Comparison of ENCODE assay signal across 17 mouse cellular contexts in the genomic region with DNA sequence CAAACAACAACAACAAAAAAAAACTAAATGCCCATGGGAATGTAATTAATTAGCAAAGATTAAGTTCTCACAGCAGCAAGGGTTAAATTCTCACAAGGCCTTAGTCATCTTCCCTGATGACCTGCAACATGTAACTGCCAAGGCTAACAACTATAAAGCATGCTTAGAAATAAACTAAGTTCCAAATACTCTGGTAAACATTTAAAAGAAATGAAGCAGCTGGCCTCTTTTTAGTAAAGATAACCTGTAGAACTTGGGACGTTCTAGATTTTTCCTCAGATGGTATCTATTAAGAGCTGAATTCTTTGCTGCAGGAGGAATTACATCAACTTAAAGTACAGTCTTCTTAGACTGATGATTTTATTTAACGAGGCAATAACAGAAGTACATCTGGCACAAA.
DNase-seq lines count a peak whose midpoint lies in the region; ATAC-seq and TF ChIP-seq lines count a peak whose summit lies in the region.
"Had no signal": no experiment of that assay in that cellular context is flagged by ENCODE, and none has a peak within 500 bp of the region (broad histone marks: within the 10 kb centered on the region; RNA-seq: fewer than 3 reads in every experiment).

No protein-coding gene starts in this region.

- H3K4me2 ChIP-seq in lung, embryonic 14.5 days = peak overlapping the region; percentile 21; the same call in 1 of the 2 replicates
- H3K4me2 ChIP-seq in hindbrain, postnatal 0 days (ENCODE audit: low read depth, low read length) = no peak overlapping the region
- H3K4me2 ChIP-seq: forebrain, embryonic 12.5 days; hindbrain, embryonic 12.5 days had no signal

- no peak for DNase-seq in heart, adult 2 months
- DNase-seq in heart, postnatal 14 days = no peak
- peak; percentile 50 for DNase-seq in lung, embryonic 14.5 days
- DNase-seq in lung, postnatal 4 days = no peak
- DNase-seq in 416B (ENCODE audit: low read depth) = peak; percentile 12
- DNase-seq in hindbrain, postnatal 0 days (ENCODE audit: low spot score) = no peak
- DNase-seq: adrenal gland, adult 8-10 months; adrenal gland, postnatal 36 days; cerebellum, adult 2 months; cerebellum, postnatal 10 days; gastrocnemius, postnatal 14 days; heart, postnatal 4 days had no signal

- H3K27ac ChIP-seq in heart, adult 2 months = peak overlapping the region; percentile 87
- peak overlapping the region; percentile 62; the same call in 1 of the 2 replicates for H3K27ac ChIP-seq in lung, embryonic 14.5 days (ENCODE audit: low read depth)
- no peak overlapping the region for H3K27ac ChIP-seq in hindbrain, postnatal 0 days
- H3K27ac ChIP-seq: forebrain, embryonic 12.5 days; hindbrain, embryonic 12.5 days had no signal

- no peak for ATAC-seq in lung, embryonic 14.5 days (ENCODE audit: insufficient read depth)
- peak; percentile 1 for ATAC-seq in inflammation-experienced regulatory T-cells, adult 6 months
- ATAC-seq in hindbrain, postnatal 0 days = no peak
- ATAC-seq: intestine, embryonic 16.5 days had no signal

- no peaks in the 10 kb centered on the region for H3K79me2 ChIP-seq in heart, adult 2 months (replicated peaks; ENCODE audit: control insufficient read depth, insufficient read depth, low read length)

- no peak for TF ChIP-seq CTCF in heart, adult 2 months (IDR thresholded peaks at IDR 0.05)
- no peak for TF ChIP-seq CTCF in lung, embryonic 14.5 days (IDR thresholded peaks at IDR 0.05; ENCODE audit: low read depth)
- no peak for TF ChIP-seq CTCF in hindbrain, postnatal 0 days (IDR thresholded peaks at IDR 0.05; ENCODE audit: low read depth)

- TF ChIP-seq POLR2A in heart, adult 2 months (IDR thresholded peaks at IDR 0.05; ENCODE audit: insufficient read depth, low read depth, low read length) = no peak

- peaks cover 2% of the 10 kb centered on the region; the same call in 1 of the 2 replicates for H3K4me1 ChIP-seq in heart, adult 2 months (ENCODE audit: control insufficient read depth, insufficient read depth, low read length)
- peaks cover 8% of the 10 kb centered on the region; the same call in 1 of the 2 replicates for H3K4me1 ChIP-seq in lung, embryonic 14.5 days (ENCODE audit: insufficient read depth)
- H3K4me1 ChIP-seq in hindbrain, postnatal 0 days (ENCODE audit: insufficient read depth, low read length) = no peaks in the 10 kb centered on the region
- H3K4me1 ChIP-seq: forebrain, embryonic 12.5 days; hindbrain, embryonic 12.5 days had no signal

- intact Hi-C loops in heart, adult 2 months (cut with DNase I) = loop anchor here (1.0 to 5.0 kb wide), 5 partner anchors 48 to 507 kb away; partner anchors contain the start of gene Acvr2a
- intact Hi-C loops in heart, postnatal 14 days (cut with DNase I) = loop anchor here (5.0 kb wide), 1 partner anchor 157 kb away; no protein-coding TSS in a partner anchor

- H3K9me3 ChIP-seq in lung, embryonic 14.5 days (ENCODE audit: low read depth, low read length) = no peaks in the 10 kb centered on the region
- no peaks in the 10 kb centered on the region for H3K9me3 ChIP-seq in hindbrain, postnatal 0 days (ENCODE audit: low read length)
- H3K9me3 ChIP-seq: forebrain, embryonic 12.5 days; heart, embryonic 15.5 days; hindbrain, embryonic 12.5 days had no signal

- WGBS in heart, adult 2 months = 34% methylated on average over 2 of the region's 2 CpGs
- 18% methylated on average over 2 of the region's 2 CpGs for WGBS in lung, embryonic 14.5 days
- 80% methylated on average over 2 of the region's 2 CpGs for WGBS in hindbrain, postnatal 0 days

- peaks cover 6% of the 10 kb centered on the region for H3K36me3 ChIP-seq in heart, adult 2 months (ENCODE audit: control insufficient read depth, insufficient read depth, low read length)
- no peaks in the 10 kb centered on the region for H3K36me3 ChIP-seq in lung, embryonic 14.5 days (ENCODE audit: insufficient read depth)
- H3K36me3 ChIP-seq in hindbrain, postnatal 0 days (ENCODE audit: insufficient read depth, low read length) = no peaks in the 10 kb centered on the region
- H3K36me3 ChIP-seq: forebrain, embryonic 12.5 days; heart, embryonic 15.5 days; hindbrain, embryonic 12.5 days had no signal

- no peak overlapping the region for H3K4me3 ChIP-seq in heart, adult 2 months
- no peak overlapping the region for H3K4me3 ChIP-seq in lung, embryonic 14.5 days (ENCODE audit: low read depth, low read length)
- no peak overlapping the region for H3K4me3 ChIP-seq in hindbrain, postnatal 0 days (ENCODE audit: low read length)
- H3K4me3 ChIP-seq: forebrain, embryonic 12.5 days; heart, embryonic 15.5 days; hindbrain, embryonic 12.5 days had no signal

- H3K9ac ChIP-seq in heart, adult 2 months (ENCODE audit: low read depth, low read length) = no peak overlapping the region
- no peak overlapping the region for H3K9ac ChIP-seq in lung, embryonic 14.5 days
- H3K9ac ChIP-seq in hindbrain, postnatal 0 days (replicated peaks; ENCODE audit: low read length) = no peak overlapping the region
- H3K9ac ChIP-seq: forebrain, embryonic 12.5 days; heart, embryonic 15.5 days; hindbrain, embryonic 12.5 days had no signal

- no peaks in the 10 kb centered on the region for H3K27me3 ChIP-seq in heart, adult 2 months (ENCODE audit: control insufficient read depth, insufficient read depth, low read length)
- no peaks in the 10 kb centered on the region for H3K27me3 ChIP-seq in lung, embryonic 14.5 days (ENCODE audit: insufficient read depth, low read length)
- no peaks in the 10 kb centered on the region for H3K27me3 ChIP-seq in hindbrain, postnatal 0 days (ENCODE audit: insufficient read depth, low read length)
- H3K27me3 ChIP-seq: forebrain, embryonic 12.5 days; heart, embryonic 15.5 days; hindbrain, embryonic 12.5 days had no signal

- TF ChIP-seq EP300 in heart, adult 2 months (IDR thresholded peaks at IDR 0.05; ENCODE audit: insufficient read depth, low read depth, low read length) = no peak

Comparison
In these comparisons a context has a peak if more than half of its experiments do, and no peak if none do; other contexts are left out.
1. DNase-seq: peak in lung, embryonic 14.5 days (single experiment) and 416B (single experiment); none in heart, adult 2 months (0 of 2), heart, postnatal 14 days (0 of 2), lung, postnatal 4 days (0 of 2) and hindbrain, postnatal 0 days (single experiment).